Mouse (Mus musculus): ENCODE data around the gene Myo1d. TPM values are rescaled to one million over a fixed set of nuclear protein-coding genes. Genes with fewer than 3 reads are reported as not detected.

Gene Myo1d
- polyA plus RNA-seq, 1 experiment = 16.9 TPM

- no peak for DNase-seq
- Histone ChIP-seq H3K4me3 (replicated peaks; ENCODE audit: insufficient read depth, low read depth, low read length) (no peak overlapping the region), H3K27ac (ENCODE audit: insufficient read depth, low read length) (no peak overlapping the region), H3K4me1 (ENCODE audit: control insufficient read depth, insufficient read depth, low read length) (no peaks in the 10 kb centered on the region), H3K27me3 (ENCODE audit: control insufficient read depth, insufficient read depth, low read length) (no peaks in the 10 kb centered on the region)
- 86% methylated on average over 5 of the region's 5 CpGs for WGBS
- TF ChIP-seq CTCF (IDR thresholded peaks at IDR 0.05; ENCODE audit: borderline replicate concordance, insufficient read depth, low read depth, low read length) (no peak), POLR2A (IDR thresholded peaks at IDR 0.05; ENCODE audit: borderline replicate concordance, insufficient read depth, low read length) (no peak)
Observed at GRCm38 (mm10) chr11:80684603-80685002, 95.2 kb downstream of the Myo1d start.

GRCm38 (mm10) chr11:80682745-80683144 lies 97.1 kb downstream of the Myo1d start:
- Histone ChIP-seq H3K4me1 (ENCODE audit: control insufficient read depth, insufficient read depth, low read length) (no peaks in the 10 kb centered on the region), H3K27me3 (ENCODE audit: control insufficient read depth, insufficient read depth, low read length) (no peaks in the 10 kb centered on the region), H3K4me3 (replicated peaks; ENCODE audit: insufficient read depth, low read depth, low read length) (no peak overlapping the region), H3K27ac (ENCODE audit: insufficient read depth, low read length) (no peak overlapping the region)
- WGBS = 80% methylated on average over 3 of the region's 3 CpGs
- TF ChIP-seq CTCF (IDR thresholded peaks at IDR 0.05; ENCODE audit: borderline replicate concordance, insufficient read depth, low read depth, low read length) (no peak), POLR2A (IDR thresholded peaks at IDR 0.05; ENCODE audit: borderline replicate concordance, insufficient read depth, low read length) (no peak)
- DNase-seq = no peak

- H3K27me3 ChIP-seq (ENCODE audit: control insufficient read depth, insufficient read depth, low read length) = no peaks in the 10 kb centered on the region
- no peak for TF ChIP-seq CTCF (IDR thresholded peaks at IDR 0.05; ENCODE audit: borderline replicate concordance, insufficient read depth, low read depth, low read length)
- no peak for TF ChIP-seq POLR2A (IDR thresholded peaks at IDR 0.05; ENCODE audit: borderline replicate concordance, insufficient read depth, low read length)
- H3K4me3 ChIP-seq (replicated peaks; ENCODE audit: insufficient read depth, low read depth, low read length) = no peak overlapping the region
- WGBS = 35% methylated on average over 7 of the region's 7 CpGs
- no peak overlapping the region for H3K27ac ChIP-seq (ENCODE audit: insufficient read depth, low read length)
- H3K4me1 ChIP-seq (ENCODE audit: control insufficient read depth, insufficient read depth, low read length) = no peaks in the 10 kb centered on the region; the same call in 1 of the 2 replicates
- no peak for DNase-seq
Observed at GRCm38 (mm10) chr11:80673013-80673412, 106.8 kb downstream of the Myo1d start.

GRCm38 (mm10) chr11:80670391-80670790 lies 109.4 kb downstream of the Myo1d start:
- Histone ChIP-seq H3K27me3 (ENCODE audit: control insufficient read depth, insufficient read depth, low read length) (no peaks in the 10 kb centered on the region), H3K4me1 (ENCODE audit: control insufficient read depth, insufficient read depth, low read length) (no peaks in the 10 kb centered on the region; the same call in 1 of the 2 replicates), H3K27ac (ENCODE audit: insufficient read depth, low read length) (no peak overlapping the region; the same call in 1 of the 2 replicates), H3K4me3 (replicated peaks; ENCODE audit: insufficient read depth, low read depth, low read length) (no peak overlapping the region)
- 10% methylated on average over 1 of the region's 1 CpGs for WGBS
- peak; percentile 24 to 83 for DNase-seq
- TF ChIP-seq CTCF (IDR thresholded peaks at IDR 0.05; ENCODE audit: borderline replicate concordance, insufficient read depth, low read depth, low read length) = peak; percentile 70
- no peak for TF ChIP-seq POLR2A (IDR thresholded peaks at IDR 0.05; ENCODE audit: borderline replicate concordance, insufficient read depth, low read length)

- TF ChIP-seq CTCF (IDR thresholded peaks at IDR 0.05; ENCODE audit: borderline replicate concordance, insufficient read depth, low read depth, low read length) = no peak
- no peak for TF ChIP-seq POLR2A (IDR thresholded peaks at IDR 0.05; ENCODE audit: borderline replicate concordance, insufficient read depth, low read length)
- 25% methylated on average over 4 of the region's 4 CpGs for WGBS
- peak overlapping the region; percentile 68; the same call in 1 of the 2 replicates for H3K27ac ChIP-seq (ENCODE audit: insufficient read depth, low read length)
- DNase-seq = peak; percentile 42 to 53
- peak overlapping the region; percentile 22 for H3K4me3 ChIP-seq (replicated peaks; ENCODE audit: insufficient read depth, low read depth, low read length)
- H3K27me3 ChIP-seq (ENCODE audit: control insufficient read depth, insufficient read depth, low read length) = no peaks in the 10 kb centered on the region
- H3K4me1 ChIP-seq (ENCODE audit: control insufficient read depth, insufficient read depth, low read length) = no peaks in the 10 kb centered on the region; the same call in 1 of the 2 replicates
Observed at GRCm38 (mm10) chr11:80669934-80670333, 109.9 kb downstream of the Myo1d start.

GRCm38 (mm10) chr11:80666211-80666610 lies 113.6 kb downstream of the Myo1d start:
- TF ChIP-seq CTCF (IDR thresholded peaks at IDR 0.05; ENCODE audit: borderline replicate concordance, insufficient read depth, low read depth, low read length) (no peak), POLR2A (IDR thresholded peaks at IDR 0.05; ENCODE audit: borderline replicate concordance, insufficient read depth, low read length) (no peak)
- Histone ChIP-seq H3K27me3 (ENCODE audit: control insufficient read depth, insufficient read depth, low read length) (no peaks in the 10 kb centered on the region), H3K4me1 (ENCODE audit: control insufficient read depth, insufficient read depth, low read length) (no peaks in the 10 kb centered on the region; the same call in 1 of the 2 replicates), H3K27ac (ENCODE audit: insufficient read depth, low read length) (no peak overlapping the region), H3K4me3 (replicated peaks; ENCODE audit: insufficient read depth, low read depth, low read length) (no peak overlapping the region)
- WGBS = 93% methylated on average over 8 of the region's 8 CpGs
- DNase-seq = no peak

GRCm38 (mm10) chr11:80664261-80664660 lies 115.6 kb downstream of the Myo1d start:
- Histone ChIP-seq H3K4me1 (ENCODE audit: control insufficient read depth, insufficient read depth, low read length) (no peaks in the 10 kb centered on the region), H3K4me3 (replicated peaks; ENCODE audit: insufficient read depth, low read depth, low read length) (no peak overlapping the region), H3K27ac (ENCODE audit: insufficient read depth, low read length) (no peak overlapping the region), H3K27me3 (ENCODE audit: control insufficient read depth, insufficient read depth, low read length) (no peaks in the 10 kb centered on the region)
- TF ChIP-seq POLR2A (IDR thresholded peaks at IDR 0.05; ENCODE audit: borderline replicate concordance, insufficient read depth, low read length) (no peak), CTCF (IDR thresholded peaks at IDR 0.05; ENCODE audit: borderline replicate concordance, insufficient read depth, low read depth, low read length) (no peak)
- WGBS = 92% methylated on average over 3 of the region's 3 CpGs
- no peak for DNase-seq

- no peak for TF ChIP-seq CTCF (IDR thresholded peaks at IDR 0.05; ENCODE audit: borderline replicate concordance, insufficient read depth, low read depth, low read length)
- WGBS = 90% methylated on average over 5 of the region's 5 CpGs
- Histone ChIP-seq H3K27ac (ENCODE audit: insufficient read depth, low read length) (no peak overlapping the region), H3K27me3 (ENCODE audit: control insufficient read depth, insufficient read depth, low read length) (no peaks in the 10 kb centered on the region), H3K4me1 (ENCODE audit: control insufficient read depth, insufficient read depth, low read length) (no peaks in the 10 kb centered on the region), H3K4me3 (replicated peaks; ENCODE audit: insufficient read depth, low read depth, low read length) (no peak overlapping the region)
- DNase-seq = no peak
Observed at GRCm38 (mm10) chr11:80645111-80645510, 134.7 kb downstream of the Myo1d start.

Data from cerebellum, adult 2 months (tissue).